Mouse (Mus musculus): ENCODE data around the gene Mia. TPM values are rescaled to one million over a fixed set of nuclear protein-coding genes. Genes with fewer than 3 reads are reported as not detected.

The Mia gene
- total RNA-seq, 2 experiments from 2014 or later: 1.8 to 2.0 TPM

DNA sequence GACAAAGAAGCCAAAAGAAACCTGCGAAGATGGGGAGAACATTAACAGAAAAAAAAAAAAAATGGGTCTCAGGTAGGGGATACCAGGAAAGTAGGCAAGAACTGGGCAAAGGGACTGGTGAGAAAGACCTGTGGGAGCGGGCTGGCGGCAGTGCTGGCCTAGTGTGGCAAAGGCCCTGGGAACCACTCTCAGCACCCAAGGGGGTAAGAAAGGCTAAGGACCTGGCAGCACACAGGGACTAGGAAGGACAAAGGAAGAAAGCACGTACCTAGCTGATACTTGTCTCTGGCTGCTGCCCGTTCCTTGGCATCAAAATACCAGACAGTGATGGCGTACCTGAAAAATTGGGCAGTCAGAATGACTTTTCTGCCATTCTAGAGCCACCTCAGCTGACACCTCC, 21.7 kb downstream of the Mia start:
- no peak for DNase-seq

- DNase-seq: no peak
Measured at GRCm38 (mm10) chr7:27158171-27158570, 22.8 kb downstream of the Mia start.

- no peak for DNase-seq
Measured at GRCm38 (mm10) chr7:27156005-27156404, 25.0 kb downstream of the Mia start.

DNA sequence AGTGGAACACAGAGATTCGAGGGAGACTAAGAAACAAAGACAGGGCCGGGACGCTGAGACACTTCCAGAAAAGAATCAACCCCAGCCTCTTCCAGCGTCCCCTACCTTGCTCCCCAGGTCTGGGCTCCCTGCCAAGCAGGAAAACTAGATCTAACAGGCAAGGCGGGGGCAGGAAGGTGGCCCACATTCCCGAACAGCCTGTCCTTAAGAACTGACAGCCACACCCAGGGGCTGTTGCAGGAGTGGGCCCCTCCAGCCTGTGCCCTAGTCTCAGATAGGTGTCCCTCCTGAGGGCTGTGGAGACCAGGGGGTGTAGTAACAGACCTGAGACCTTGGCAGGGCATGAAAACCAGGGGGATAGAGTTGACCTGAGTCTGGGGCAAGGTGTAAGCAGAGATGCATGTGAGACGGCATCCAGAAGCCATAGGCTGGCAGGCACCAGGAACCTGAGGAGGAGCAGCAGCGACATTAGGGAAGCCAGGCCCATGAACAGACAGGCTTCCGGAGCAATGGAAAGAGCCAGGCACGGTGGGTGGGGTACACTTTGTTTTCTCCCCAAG, 27.7 kb downstream of the Mia start, which contains the start of gene Cyp2t4:
Gene Cyp2t4, plus strand, starts transcription at position 510 of the 560 bp plus-strand sequence.
- DNase-seq: no peak

DNA sequence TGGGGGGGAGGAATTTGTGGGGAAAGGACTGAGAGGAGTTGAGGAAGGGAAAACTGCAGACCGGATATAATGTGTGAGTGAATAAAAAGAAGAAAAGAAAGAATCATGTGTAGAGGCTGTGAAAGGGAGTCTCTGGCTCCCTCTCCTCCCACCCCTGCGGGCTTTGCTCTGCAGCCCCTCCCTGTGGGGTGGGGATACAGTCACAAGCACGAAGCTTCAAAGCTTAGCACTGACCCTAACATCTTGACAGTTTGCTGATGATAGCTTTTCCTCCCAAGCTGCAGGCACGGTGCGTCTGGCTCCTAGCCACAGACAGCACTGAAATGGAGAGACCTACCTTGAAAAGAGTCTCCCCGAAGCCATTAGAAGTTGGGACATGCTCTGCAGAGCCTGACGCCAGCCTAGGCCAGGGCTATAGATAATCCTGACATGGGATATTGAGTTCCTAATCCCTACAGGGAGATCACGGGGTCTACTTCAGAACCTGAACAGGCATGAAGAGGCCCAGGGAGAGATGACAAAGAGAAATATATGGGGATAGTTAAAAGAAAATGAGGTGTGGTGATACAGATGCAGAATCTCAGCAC, 44.5 kb downstream of the Mia start:
- no peak for DNase-seq

GRCm38 (mm10) chr7:27133757-27134156, 47.2 kb downstream of the Mia start:
- no peak for DNase-seq

DNA sequence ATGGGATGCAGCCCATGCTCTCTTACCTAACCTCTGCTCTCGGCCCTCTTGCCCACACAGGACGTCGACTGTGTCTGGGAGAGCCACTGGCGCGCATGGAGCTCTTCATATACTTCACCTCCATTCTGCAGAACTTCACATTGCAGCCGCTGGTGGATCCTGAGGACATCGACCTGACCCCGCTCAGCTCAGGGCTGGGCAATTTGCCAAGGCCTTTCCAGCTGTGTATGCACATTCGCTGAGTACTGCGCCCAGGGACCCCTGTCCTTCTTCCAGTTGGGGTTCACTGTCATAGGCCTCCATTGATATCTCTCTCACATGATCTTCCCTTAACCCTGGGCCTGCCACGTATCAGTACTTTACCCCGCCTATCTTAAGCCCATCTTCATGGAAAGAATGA, 47.8 kb downstream of the Mia start:
- DNase-seq: no peak

- peak; percentile 24 to 26 for DNase-seq
Measured at GRCm38 (mm10) chr7:27132588-27132987, 48.4 kb downstream of the Mia start.

- DNase-seq: no peak
Measured at GRCm38 (mm10) chr7:27131387-27131786, 49.6 kb downstream of the Mia start.

- DNase-seq: no peak
Measured at GRCm38 (mm10) chr7:27130521-27131370, 50.2 kb downstream of the Mia start.

DNA sequence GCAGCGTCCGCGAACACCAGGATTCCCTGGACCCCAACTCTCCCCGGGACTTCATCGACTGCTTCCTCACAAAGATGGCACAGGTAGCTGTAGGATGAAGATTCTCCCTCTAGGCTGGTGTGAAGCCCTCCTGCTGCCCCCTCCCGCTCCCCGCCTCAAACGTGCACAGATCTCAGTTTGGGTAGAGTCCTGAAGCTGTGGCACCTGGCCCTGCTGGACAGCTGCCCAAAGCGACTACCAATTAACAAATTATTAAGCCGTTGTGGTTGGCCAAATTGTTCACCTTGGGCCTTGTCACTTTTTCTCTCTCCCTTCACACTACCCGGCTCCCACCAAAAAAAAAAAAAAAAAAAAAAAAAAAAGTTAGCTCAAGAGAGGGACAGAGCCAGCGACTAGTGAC, 51.1 kb downstream of the Mia start:
- no peak for DNase-seq

Small RNAs within 50 kb of the gene (microRNA-seq; reads per million reads assigned to microRNA genes)
- gene Mir1191 (0 reads per million in 2 experiments), gene Mir3101 (0 to 0.85 reads per million in 2 experiments)

Other genes starting within 250 kb of the Mia start
- not detected for gene Cyp2a22, start 241.8 kb downstream of the Mia start, total RNA-seq (2021)
- gene Cyp2a12, start 152.1 kb downstream of the Mia start, total RNA-seq (2021): not detected
- under 1 TPM in 1 of 2 experiments, not detected in 1; 0.17 TPM for gene Cyp2f2, start 61.2 kb downstream of the Mia start, total RNA-seq (2021)
- gene Cyp2t4, start 27.4 kb downstream of the Mia start, total RNA-seq (2021): not detected
- gene Egln2, start 14.4 kb downstream of the Mia start, total RNA-seq (2021): 100 to 1,000 TPM; 102 to 108 TPM
- 10 to 100 TPM; 93.5 to 98.7 TPM for gene Rab4b, start 2.3 kb downstream of the Mia start, total RNA-seq (2021)
- gene Gm21983, start 71 bp downstream of the Mia start, total RNA-seq (2021): not detected
- gene BC024978, start 14.6 kb upstream of the Mia start, total RNA-seq (2021): 10 to 100 TPM; 20.4 to 25.4 TPM
- gene Snrpa, start 15.1 kb upstream of the Mia start, total RNA-seq (2021): 10 to 100 TPM; 84.2 to 96.0 TPM
- gene Itpkc, start 47.5 kb upstream of the Mia start, total RNA-seq (2021): 10 to 100 TPM in 1 of 2 experiments, 1 to 10 TPM in 1; 9.3 to 10.1 TPM
- gene Coq8b, start 51.9 kb upstream of the Mia start, total RNA-seq (2021): 10 to 100 TPM; 33.9 to 36.2 TPM
- 100 to 1,000 TPM; 137 to 144 TPM for gene Numbl, start 77.3 kb upstream of the Mia start, total RNA-seq (2021)
- gene Ltbp4, start 156.5 kb upstream of the Mia start, total RNA-seq (2021): 10 to 100 TPM; 52.8 to 59.6 TPM
- 10 to 100 TPM; 36.2 to 37.3 TPM for gene Shkbp1, start 174.9 kb upstream of the Mia start, total RNA-seq (2021)
- not detected for gene Gm20479, start 176.3 kb upstream of the Mia start, total RNA-seq (2021)

All from layer of hippocampus, postnatal 36 days (tissue).